Mouse (Mus musculus): ENCODE measurements at regions not wholly inside any gene's neighbourhood (a gene's known extent, or its start where the extent isn't known, plus 50 kb on each side); places are given as distances from the start of the nearest gene placed in this dataset.

DNA sequence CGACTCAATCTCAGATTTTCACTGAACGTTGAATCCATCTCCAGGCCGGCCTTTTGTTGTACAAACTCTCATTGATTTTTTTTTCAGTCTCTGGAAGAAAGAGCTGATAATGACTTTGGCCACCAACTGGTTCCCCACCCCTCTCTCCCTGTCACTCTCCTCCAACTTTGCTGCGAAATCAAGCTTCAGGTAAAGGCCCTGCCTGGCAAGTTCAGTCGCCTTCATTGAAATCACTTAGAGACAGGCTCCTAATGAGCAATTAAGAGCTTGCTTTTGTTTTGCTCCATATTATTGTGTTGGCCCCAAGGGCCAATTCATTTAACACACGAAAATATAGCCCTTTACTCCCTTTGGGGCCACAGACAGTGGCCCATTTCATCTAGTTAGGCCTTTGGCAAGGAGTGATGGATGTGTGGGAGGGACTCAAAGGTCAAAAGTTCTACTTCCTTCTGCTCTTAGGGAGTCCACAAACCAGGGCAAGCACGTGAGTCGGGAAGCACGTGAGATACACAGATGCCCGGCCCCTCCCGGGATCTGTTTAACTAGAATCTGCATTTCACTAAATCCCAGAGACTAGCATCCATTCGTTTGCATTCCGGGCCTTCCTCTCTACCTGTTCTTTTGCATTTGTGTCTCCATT, 120.0 kb downstream of the Dact1 start:
- no peak for DNase-seq (ENCODE audit: low spot score)

DNA sequence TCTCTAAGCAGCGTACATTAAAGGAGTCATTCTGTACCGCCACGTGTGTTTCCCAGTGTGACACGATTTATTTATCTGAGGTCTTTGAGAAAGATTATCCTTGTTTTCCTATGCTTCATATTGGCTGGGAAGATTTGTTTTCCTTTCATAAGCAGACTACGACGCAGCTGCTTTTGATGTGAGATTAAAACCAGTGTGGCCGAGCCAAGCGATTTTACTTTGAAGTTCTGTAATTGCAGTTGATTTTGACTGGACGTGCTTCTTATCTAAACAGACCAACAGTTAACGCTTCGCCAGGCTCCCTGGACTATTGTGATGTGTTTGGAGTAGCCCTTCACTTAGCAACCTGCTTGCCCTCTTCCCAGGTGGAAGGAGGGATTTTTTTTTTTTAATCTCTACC, 120.6 kb downstream of the Dact1 start:
- no peak for DNase-seq (ENCODE audit: low spot score)

DNA sequence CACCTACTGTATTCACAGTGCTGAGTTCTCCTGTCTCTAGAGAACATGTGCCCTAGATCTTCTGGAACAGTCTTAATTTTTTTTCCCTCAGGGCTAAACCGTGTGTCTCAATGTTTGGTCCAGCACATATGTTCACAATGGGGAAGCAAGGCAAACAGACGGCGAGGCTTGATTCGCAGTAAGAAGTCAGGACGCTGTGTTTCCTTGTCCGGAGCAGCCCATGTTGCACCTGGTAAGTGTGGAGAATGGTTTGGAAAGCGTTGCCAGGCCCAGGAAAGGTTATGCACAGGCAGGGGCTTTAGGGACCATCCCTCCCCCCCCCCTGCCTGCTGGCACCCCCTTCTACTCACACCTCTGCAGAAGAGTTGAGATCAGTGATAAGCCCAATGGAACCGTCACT, 121.4 kb downstream of the Dact1 start:
- no peak for DNase-seq (ENCODE audit: low spot score)

DNA sequence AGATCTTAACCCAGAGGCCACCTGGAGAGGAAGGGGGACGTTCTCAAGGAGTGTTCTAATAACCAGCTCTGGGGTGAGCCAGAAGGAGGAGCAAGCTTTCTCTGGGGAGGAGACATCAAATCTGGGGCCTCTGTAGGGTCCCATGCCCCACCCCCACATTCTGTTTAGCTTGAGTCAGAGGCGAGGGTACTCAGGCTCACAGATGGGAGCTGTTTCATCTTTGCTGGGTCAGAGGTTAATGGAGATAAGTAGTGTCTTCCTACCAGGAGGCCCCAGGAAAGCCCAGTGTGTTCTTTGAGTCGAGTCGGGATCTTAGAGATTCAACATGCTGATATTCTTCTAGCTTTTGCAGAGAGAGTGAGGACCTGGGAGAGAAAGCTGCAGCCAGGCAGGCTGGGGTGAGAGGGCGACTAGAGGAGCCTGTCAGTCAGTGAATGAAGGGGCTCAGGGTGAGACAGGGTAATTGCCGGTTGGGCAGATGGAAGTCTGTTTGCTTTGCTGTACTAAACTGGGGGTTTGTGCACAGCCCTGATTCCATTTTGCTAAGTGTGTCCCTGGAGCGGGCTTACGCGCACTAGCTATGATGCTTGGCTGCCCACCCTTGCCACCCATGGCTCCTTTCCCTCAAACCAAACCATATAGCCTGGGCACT, 124.0 kb downstream of the Dact1 start:
- DNase-seq (ENCODE audit: low spot score): no peak

DNA sequence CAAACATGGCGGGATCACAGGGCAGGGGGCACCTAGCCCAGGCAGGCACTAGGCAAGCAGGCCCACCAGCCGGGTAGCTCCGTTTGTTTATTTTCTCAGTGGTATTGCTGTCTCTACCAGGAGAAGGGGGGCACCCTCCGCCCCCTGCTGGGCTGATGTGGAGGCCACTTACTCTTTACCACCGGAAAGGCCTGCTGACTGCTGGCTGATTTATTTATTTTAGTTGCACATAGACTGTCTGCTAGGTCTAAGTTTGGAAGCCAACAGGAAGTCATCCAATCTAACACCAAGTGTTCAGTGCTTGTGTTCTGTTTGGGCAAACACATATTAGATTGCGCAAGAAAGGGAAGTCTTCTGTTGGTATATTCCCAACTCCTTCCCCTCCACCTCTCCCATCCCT, 128.6 kb downstream of the Dact1 start:
- DNase-seq (ENCODE audit: low spot score): peak; percentile 26

DNA sequence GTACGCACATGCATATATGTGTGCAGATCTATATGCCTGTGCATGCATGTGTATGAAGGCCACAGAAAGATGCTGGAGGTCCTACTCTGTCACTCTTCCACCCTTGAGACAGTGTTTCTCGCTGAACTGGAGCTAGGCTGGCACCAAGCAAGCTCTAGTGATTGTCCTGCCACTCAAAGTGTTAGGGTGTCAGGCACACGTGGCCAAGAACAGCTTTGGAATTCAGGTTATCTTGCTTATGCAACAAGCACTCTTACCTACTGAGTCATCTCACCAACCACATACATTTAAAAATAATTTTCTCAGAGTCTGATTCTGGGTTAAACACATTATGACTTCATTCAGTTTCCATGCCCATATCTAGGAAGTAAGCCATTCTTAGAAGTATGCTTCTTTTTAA, 131.2 kb downstream of the Dact1 start:
- no peak for DNase-seq (ENCODE audit: low spot score)

DNA sequence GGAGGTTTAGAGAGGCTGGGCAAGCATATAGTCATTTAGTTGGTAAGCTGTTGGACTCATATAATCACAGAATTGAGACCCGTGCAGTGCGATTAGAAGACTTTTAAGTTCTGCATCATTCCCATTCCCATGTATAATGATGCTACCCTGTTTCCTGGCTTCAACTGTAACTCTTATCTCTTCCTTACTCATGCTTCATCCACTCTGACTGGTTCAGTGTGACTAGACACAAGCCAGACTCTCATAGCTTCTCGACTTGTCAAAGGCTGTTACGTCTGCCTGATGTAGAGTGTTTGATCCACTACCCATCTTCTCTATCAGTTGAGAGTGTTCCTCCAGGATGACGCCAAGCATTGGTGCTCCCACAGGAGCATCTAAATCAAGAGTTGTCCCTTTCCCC, 131.6 kb downstream of the Dact1 start:
- no peak for DNase-seq (ENCODE audit: low spot score)

DNA sequence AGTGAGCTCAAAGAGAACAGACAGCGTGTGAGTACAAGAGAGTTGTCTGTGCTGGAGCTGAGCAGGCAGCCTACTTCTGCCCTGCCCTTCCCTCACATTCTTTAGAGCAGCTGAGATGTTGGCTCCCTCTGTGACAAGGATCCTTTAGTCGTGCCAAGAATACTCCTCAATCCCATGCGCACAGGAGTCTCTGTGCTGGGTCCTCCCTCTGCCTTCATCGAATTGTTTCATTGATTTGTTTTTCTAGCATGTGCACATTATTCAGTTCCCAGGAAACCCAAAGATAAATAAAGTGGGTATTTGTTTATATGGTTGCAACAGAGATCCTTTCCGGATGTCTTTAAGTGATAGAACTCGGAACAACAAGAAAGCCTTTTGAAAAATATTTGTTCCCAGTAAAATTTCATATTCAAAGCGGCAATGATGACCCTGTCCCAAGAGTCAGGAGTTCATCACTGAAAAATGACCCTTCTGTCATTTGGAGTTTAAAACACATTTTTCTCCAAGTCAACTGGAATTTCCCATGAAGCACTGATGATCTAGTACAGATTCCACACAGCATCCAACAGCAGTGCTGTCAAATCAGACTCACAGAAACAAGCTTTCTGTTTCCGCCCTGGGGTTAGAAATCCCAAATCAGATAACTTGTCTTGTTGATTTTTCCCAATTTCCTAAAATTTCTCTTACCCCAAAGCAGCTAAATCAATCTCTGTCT, 136.7 kb downstream of the Dact1 start:
- DNase-seq (ENCODE audit: low spot score): no peak

DNA sequence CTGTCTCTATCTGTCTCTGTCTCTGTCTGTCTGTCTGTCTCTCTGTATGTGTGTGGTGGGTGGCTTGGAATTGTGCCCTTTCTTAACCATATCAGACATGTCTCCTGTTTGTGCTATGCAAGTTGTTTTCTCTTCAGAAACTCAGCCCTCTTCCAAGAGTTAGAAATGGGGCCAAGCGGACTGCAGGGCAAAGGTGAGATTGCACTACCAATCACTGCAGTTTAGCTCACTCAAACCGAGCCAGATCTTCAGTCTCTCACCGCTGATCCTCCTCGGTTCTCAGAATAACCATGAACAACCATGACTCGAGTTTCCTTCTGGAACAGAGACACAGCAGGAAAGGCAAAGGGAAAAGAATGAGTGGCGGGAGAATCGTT, 137.2 kb downstream of the Dact1 start:
- no peak for DNase-seq (ENCODE audit: low spot score)

DNA sequence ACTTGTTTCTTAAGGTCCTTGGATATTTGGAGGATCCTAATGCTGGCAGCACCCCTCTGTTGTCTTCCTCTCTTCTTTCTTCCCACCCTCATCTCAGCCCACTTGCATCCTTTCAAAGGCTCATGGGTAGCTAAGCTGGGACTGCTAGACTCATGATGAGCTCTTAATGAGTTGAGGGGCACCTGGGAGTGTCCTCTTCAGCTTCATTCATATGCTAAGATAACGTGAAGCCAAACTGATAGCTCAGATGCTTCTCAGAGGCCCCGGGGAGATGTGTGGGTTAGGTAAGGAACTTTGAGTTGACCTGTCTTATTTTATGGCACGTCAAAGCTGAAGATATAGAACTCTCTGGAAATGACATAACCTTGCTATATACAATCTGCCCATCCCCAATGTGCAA, 139.3 kb downstream of the Dact1 start:
- DNase-seq (ENCODE audit: low spot score): no peak

DNA sequence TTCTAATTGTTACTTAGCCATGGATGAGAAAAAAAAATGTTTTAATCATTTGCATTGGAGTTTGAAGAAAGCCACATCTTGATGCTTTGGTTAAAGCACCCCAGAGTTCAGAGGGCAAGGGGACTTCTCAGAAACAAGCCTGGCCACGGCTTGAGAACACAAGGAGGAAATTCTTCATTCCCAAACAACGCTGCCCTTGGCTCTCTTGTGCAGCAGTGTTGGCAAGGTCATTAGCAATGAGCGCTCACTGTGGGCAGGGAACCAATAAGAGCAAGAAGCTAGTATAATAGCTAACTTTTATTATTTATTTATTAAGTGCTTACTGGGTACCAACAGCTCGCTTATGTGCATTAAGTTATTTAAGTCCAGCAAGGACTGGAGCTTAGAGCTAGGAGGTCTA, 140.4 kb downstream of the Dact1 start:
- no peak for DNase-seq (ENCODE audit: low spot score)

DNA sequence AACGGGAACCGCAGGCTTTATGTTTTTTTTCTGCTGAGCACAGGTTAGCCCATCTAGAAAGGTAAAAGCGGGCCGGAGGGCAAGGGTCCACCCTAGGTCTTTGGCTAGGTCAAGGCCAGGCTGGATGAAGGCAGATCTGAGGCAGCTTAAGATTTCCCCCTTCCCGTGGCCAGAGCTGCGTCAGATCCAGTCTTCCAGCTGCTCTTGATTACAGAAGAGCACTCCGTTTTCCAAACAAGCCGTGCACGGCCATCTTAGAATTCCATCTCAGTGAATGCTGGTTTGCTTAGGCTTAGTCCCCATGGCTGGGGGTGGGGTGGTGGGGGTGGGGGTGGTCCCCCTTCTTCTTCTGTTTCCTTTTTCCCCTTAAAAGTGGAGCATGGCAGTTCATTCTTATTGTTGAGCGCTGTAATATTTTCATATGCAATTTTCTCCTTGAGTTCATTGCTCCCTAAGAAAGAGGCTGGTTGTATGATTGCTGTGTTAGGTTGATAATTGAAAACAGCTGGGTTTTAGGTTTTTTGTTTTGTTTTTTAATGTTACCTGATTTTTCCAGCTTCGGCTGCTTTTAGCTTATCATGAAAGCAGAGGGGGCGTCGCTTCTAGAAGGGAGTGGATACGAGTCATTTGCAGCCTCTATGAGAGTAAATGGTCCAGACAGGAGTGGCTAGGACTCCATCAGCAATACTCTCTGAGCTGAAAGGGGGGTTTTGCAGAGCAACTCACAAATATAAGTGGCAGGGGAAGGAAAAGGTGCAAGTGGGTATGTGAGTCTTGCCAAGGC, 141.2 kb downstream of the Dact1 start:
- DNase-seq (ENCODE audit: low spot score): no peak

DNA sequence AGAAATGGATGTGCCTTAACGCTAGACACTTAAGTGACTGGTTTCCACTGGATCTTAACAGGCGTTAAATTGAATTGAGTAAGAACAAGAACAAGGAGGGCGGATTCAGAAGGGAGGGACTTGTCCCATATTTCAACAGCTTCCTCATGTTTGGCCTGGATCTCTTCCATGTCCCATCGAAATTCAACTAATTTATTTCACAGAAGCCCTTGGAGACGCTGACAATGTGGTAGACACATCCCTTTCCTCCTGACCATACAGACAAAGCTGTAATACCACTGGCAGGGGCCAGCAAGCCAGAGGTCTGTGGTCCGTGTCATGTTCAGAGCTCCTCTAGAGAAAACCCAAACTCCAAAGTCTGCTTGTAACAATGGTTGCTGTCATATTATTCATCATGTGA, 147.2 kb downstream of the Dact1 start:
- no peak for DNase-seq (ENCODE audit: low spot score)

DNA sequence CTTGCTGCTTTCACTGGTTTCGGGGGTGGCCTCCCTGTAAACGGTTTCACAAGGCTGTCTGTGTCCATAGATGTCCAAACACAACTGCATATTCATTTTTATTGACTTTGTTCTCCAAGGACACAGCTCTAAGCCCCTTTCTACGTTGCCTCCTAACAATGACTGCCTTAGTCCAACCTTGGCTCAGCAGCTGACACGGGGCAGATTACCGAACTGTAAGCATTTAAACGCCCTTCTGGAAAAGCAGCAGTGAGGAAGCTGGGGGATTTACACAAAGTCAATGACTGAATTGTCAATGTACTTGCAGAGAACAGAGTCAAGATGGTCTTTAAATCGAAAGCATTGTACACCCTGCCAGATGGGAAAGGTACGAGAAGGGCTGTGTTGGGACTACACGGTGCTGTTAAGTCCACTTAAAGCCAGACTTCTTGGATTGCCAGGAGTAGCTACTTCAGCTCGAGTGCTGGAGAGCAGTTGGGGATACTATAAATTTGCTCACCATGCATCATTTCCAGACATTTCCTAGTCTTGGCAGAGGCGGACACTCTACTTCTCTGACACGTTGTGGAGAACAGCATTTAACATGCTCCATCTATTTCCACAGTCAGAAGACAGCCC, 149.0 kb downstream of the Dact1 start:
- DNase-seq (ENCODE audit: low spot score): no peak

DNA sequence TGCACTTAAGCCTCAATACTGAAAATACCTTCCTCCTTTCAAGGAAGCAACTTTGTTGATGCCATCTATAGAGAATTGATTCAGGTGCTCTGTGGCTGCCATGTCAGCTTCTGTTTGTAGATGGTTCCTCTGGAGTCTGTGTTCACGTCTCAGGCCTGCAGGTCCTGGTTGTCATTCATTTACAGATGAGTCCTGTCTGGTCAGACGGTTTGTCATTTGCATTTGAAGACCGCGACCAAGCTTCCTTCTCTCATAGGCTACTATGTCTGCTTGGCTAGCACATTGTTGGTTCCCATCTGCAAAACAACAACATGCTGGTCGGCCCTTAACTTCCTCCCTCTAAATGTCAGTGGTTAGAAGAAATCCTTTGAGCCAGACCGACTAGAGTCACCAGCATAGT, 151.0 kb downstream of the Dact1 start:
- no peak for DNase-seq (ENCODE audit: low spot score)

DNA sequence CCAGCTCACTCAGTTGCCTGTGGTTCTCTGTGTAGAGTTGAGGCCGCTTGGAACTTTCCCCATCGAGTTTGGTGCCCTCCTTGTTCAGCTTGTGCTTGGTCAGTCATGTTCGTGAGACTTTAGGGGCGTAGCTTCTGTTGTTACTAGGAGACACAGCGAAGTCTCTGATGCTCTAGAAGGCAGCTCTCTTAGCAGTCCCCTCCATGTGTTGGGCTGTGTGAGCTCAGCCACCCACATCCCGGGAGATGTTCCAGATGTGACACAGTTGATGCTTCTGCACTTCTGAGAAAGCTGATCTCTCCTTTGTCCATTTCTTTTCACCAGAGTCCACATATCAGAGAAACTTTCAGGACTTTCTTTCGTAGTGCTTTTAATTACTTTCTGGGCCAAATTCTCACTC, 158.1 kb downstream of the Dact1 start:
- DNase-seq (ENCODE audit: low spot score): no peak

DNA sequence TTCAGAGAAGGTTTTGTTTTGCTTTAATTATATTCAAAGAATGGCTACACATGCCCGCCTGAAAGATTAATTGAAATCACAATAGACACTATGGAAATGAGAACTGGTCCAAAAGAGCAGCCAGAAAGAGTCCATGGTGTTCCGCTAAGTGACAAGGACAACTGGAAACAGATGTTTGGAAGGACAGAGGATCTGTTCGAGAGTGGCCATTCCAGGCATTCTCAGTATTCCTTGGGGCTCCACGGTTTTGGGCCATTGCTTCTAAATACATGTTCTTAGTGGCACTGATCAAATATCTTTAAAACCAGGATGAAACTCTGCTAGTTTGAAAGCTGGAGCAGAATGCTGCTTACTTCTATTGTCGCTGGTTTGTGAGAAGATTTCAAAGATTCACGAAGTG, 158.6 kb downstream of the Dact1 start:
- DNase-seq (ENCODE audit: low spot score): no peak

DNA sequence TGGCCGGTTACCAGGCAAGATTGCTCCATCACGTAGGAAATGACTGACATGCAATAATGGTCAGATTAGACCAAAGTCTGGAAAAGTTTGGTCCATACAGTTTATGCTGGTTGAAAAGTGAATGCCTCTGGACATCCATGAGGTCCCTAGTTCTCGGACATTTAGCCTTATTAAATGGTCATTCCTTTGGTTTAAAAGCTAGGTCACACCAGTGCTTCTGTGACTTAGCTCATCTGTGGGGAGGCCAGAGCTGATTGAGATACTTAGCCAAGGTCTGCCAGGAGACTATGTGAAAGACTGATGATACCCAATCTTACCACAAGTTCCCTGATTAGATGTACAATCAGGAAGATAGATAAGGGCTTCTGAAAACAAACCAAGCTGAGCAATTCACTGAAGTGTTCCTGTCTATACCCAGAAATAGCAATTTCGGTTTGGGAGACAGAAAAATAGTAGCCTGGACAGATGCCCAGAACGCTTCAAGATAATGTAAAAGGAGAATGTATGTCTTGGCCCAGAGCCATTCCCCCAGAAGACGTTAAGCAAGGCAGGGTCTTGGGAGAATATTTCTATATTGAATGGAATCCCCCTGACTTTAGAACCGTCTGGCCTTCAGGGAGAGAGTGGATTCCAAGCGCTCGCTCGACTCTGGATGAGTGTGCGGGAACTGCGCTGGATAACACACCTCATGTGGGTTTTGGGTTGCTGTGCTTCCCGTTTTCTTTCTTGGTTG, 161.5 kb downstream of the Dact1 start:
- no peak for DNase-seq (ENCODE audit: low spot score)

DNA sequence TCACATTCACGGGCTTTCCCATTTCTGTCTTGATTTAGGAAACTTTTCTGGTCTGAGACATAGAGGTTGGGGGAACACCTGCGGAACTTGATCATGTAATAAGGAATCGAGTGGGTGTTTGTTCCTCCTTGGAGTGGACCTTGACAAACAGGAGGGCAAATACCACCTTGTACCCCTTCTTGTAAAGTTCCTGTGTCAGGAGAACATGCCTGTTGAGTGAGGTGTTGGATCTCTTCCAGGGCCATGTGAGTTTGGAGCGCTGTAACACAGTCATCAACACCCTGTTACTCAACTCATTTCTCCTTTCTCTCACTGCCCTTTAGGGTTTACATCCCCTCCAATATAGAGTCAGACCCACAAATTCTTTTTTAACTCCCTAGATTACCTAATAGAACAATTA, 162.0 kb downstream of the Dact1 start:
- DNase-seq (ENCODE audit: low spot score): no peak

DNA sequence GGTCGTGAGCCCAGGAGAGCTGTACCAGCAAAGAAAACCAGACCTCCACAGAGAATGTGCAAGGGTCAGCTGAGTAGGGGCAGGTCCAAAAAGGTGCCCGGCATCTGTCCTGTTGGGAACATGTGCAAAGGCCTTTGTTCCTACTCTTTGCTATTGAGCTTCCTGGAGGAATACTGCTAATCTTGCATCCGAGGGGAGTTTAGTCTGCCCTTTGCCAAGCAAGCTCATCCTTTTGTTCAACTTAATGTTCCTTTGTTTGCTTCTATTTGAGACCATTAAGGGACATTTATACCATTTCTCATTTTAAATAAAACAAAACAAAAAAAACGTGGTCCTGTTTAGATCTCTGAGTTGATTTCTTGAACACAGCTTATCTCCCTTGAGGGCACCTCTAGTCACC, 166.6 kb downstream of the Dact1 start:
- no peak for DNase-seq (ENCODE audit: low spot score)

DNA sequence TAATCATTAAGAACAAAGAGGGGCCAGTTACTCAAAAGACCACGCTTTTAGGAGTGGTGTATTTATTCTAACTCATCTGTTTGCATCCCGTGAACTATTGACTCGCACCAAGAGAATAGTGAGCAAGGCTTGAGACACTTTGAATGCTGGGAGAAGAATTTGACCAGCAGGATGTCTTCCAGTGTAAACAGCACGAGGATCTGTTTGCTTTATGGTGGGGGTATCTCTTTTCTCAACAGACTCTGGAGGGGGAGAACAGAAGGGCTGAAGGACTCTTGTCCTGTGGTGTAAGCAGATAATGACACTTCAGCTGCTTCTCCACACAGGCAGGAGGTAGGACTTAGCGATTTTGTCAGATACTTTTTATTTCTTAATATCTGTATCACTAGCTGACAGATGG, 168.0 kb downstream of the Dact1 start:
- no peak for DNase-seq (ENCODE audit: low spot score)

DNA sequence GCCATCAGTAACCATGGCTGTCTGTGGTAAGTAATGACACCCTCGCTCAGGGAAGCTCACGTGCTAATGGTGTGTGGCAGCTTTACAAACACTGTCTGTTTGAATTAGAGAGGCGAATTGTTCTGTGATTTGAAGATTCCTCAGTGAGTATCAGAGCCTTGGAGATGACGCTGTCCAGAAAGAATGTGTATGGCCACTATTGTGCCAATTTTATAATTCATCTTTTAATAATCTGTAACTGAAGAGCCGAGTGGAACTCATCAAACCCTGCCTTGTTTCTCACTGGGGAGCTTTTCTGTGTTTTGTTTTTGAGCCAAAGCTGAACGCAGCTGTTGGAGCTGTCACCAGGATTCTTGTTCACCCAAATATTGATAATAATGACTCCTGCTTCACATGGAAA, 171.7 kb downstream of the Dact1 start:
- DNase-seq (ENCODE audit: low spot score): peak; percentile 26
